Mouse (Mus musculus): ENCODE results near the gene Barx2.

The Barx2 gene

GRCm38 (mm10) chr9:31888333-31888732, 24.9 kb downstream of the Barx2 start:
- no peak for DNase-seq (ENCODE audit: low read depth)

GRCm38 (mm10) chr9:31886258-31886657, 27.0 kb downstream of the Barx2 start:
- DNase-seq (ENCODE audit: low read depth): no peak

GRCm38 (mm10) chr9:31882376-31882775, 30.9 kb downstream of the Barx2 start:
- no peak for DNase-seq (ENCODE audit: low read depth)

- no peak for DNase-seq (ENCODE audit: low read depth)
These were observed 37.7 kb downstream of the Barx2 start for GRCm38 (mm10) chr9:31875556-31875955.

GRCm38 (mm10) chr9:31874236-31874635, 39.0 kb downstream of the Barx2 start:
- DNase-seq (ENCODE audit: low read depth): no peak

GRCm38 (mm10) chr9:31871410-31871809, 41.9 kb downstream of the Barx2 start:
- no peak for DNase-seq (ENCODE audit: low read depth)

GRCm38 (mm10) chr9:31868823-31869460, 44.3 kb downstream of the Barx2 start:
- DNase-seq (ENCODE audit: low read depth): no peak

GRCm38 (mm10) chr9:31863830-31864229, 49.4 kb downstream of the Barx2 start:
- no peak for DNase-seq (ENCODE audit: low read depth)

GRCm38 (mm10) chr9:31859446-31859845, 53.8 kb downstream of the Barx2 start:
- no peak for DNase-seq (ENCODE audit: low read depth)

GRCm38 (mm10) chr9:31858720-31859340, 54.4 kb downstream of the Barx2 start:
- DNase-seq (ENCODE audit: low read depth): no peak

- no peak for DNase-seq (ENCODE audit: low read depth)
These were observed 55.8 kb downstream of the Barx2 start for GRCm38 (mm10) chr9:31857512-31857911.

GRCm38 (mm10) chr9:31856437-31856836, 56.8 kb downstream of the Barx2 start:
- no peak for DNase-seq (ENCODE audit: low read depth)

- DNase-seq (ENCODE audit: low read depth): no peak
These were observed 57.6 kb downstream of the Barx2 start for GRCm38 (mm10) chr9:31855668-31856067.

- DNase-seq (ENCODE audit: low read depth): peak; percentile 61
These were observed 61.6 kb downstream of the Barx2 start for GRCm38 (mm10) chr9:31851710-31852109.

- no peak for DNase-seq (ENCODE audit: low read depth)
These were observed 62.6 kb downstream of the Barx2 start for GRCm38 (mm10) chr9:31850706-31851105.

- no peak for DNase-seq (ENCODE audit: low read depth)
These were observed 63.9 kb downstream of the Barx2 start for GRCm38 (mm10) chr9:31849387-31849786.

- DNase-seq (ENCODE audit: low read depth): no peak
These were observed 68.6 kb downstream of the Barx2 start for GRCm38 (mm10) chr9:31844614-31845013.

GRCm38 (mm10) chr9:31841108-31841815, 72.0 kb downstream of the Barx2 start:
- no peak for DNase-seq (ENCODE audit: low read depth)

GRCm38 (mm10) chr9:31840571-31840970, 72.7 kb downstream of the Barx2 start:
- no peak for DNase-seq (ENCODE audit: low read depth)

GRCm38 (mm10) chr9:31840037-31840436, 73.2 kb downstream of the Barx2 start:
- no peak for DNase-seq (ENCODE audit: low read depth)

- DNase-seq (ENCODE audit: low read depth): no peak
These were observed 73.9 kb downstream of the Barx2 start for GRCm38 (mm10) chr9:31839106-31840027.

GRCm38 (mm10) chr9:31838047-31838446, 75.2 kb downstream of the Barx2 start:
- no peak for DNase-seq (ENCODE audit: low read depth)
